Mouse (Mus musculus): Measurements from ENCODE around the gene Nap1l5.

The Nap1l5 gene

GRCm38 (mm10) chr6:58906852-58907261 lies at the start of gene Nap1l5:
Nap1l5 (minus strand) TSS chr6:58907076.
- DNase-seq (ENCODE audit: low read depth in 1 of 2, low spot score in 2 of 2), result no peak

GRCm38 (mm10) chr6:58951128-58951992 lies 44.5 kb upstream of the Nap1l5 start:
- DNase-seq (ENCODE audit: low read depth in 1 of 2, low spot score in 2 of 2), result no peak

- DNase-seq (ENCODE audit: low read depth in 1 of 2, low spot score in 2 of 2), result no peak
Measured at GRCm38 (mm10) chr6:58950410-58950809, 43.5 kb upstream of the Nap1l5 start.

- DNase-seq (ENCODE audit: low read depth in 1 of 2, low spot score in 2 of 2), result no peak
Measured at GRCm38 (mm10) chr6:58946840-58947239, 40.0 kb upstream of the Nap1l5 start.

- no peak for DNase-seq (ENCODE audit: low read depth in 1 of 2, low spot score in 2 of 2)
Measured at GRCm38 (mm10) chr6:58946246-58946645, 39.4 kb upstream of the Nap1l5 start.

- DNase-seq (ENCODE audit: low read depth in 1 of 2, low spot score in 2 of 2), result no peak
Measured at GRCm38 (mm10) chr6:58943958-58944357, 37.1 kb upstream of the Nap1l5 start.

GRCm38 (mm10) chr6:58942276-58942675 lies 35.4 kb upstream of the Nap1l5 start:
- no peak for DNase-seq (ENCODE audit: low read depth in 1 of 2, low spot score in 2 of 2)

- DNase-seq (ENCODE audit: low read depth in 1 of 2, low spot score in 2 of 2), result no peak
Measured at GRCm38 (mm10) chr6:58937726-58938125, 30.9 kb upstream of the Nap1l5 start.

- no peak for DNase-seq (ENCODE audit: low read depth in 1 of 2, low spot score in 2 of 2)
Measured at GRCm38 (mm10) chr6:58934144-58934543, 27.3 kb upstream of the Nap1l5 start.

GRCm38 (mm10) chr6:58933189-58933913 lies 26.5 kb upstream of the Nap1l5 start:
- DNase-seq (ENCODE audit: low read depth in 1 of 2, low spot score in 2 of 2), result no peak

- no peak for DNase-seq (ENCODE audit: low read depth in 1 of 2, low spot score in 2 of 2)
Measured at GRCm38 (mm10) chr6:58932515-58933188, 25.8 kb upstream of the Nap1l5 start.

- DNase-seq (ENCODE audit: low read depth in 1 of 2, low spot score in 2 of 2), result no peak
Measured at GRCm38 (mm10) chr6:58931149-58931548, 24.3 kb upstream of the Nap1l5 start.

GRCm38 (mm10) chr6:58929911-58930431 lies 23.1 kb upstream of the Nap1l5 start:
- peak in 1 of 2 experiments; percentile 3 for DNase-seq (ENCODE audit: low read depth in 1 of 2, low spot score in 2 of 2)

- no peak for DNase-seq (ENCODE audit: low read depth in 1 of 2, low spot score in 2 of 2)
Measured at GRCm38 (mm10) chr6:58927881-58928280, 21.0 kb upstream of the Nap1l5 start.

GRCm38 (mm10) chr6:58922511-58922910 lies 15.6 kb upstream of the Nap1l5 start:
- DNase-seq (ENCODE audit: low read depth in 1 of 2, low spot score in 2 of 2), result no peak

GRCm38 (mm10) chr6:58921623-58922022 lies 14.7 kb upstream of the Nap1l5 start:
- DNase-seq (ENCODE audit: low read depth in 1 of 2, low spot score in 2 of 2), result no peak

- DNase-seq (ENCODE audit: low read depth in 1 of 2, low spot score in 2 of 2), result no peak
Measured at GRCm38 (mm10) chr6:58920735-58921134, 13.9 kb upstream of the Nap1l5 start.

GRCm38 (mm10) chr6:58916498-58916897 lies 9.6 kb upstream of the Nap1l5 start:
- no peak for DNase-seq (ENCODE audit: low read depth in 1 of 2, low spot score in 2 of 2)

- DNase-seq (ENCODE audit: low read depth in 1 of 2, low spot score in 2 of 2), result no peak
Measured at GRCm38 (mm10) chr6:58913971-58914370, 7.1 kb upstream of the Nap1l5 start.

GRCm38 (mm10) chr6:58913551-58913950 lies 6.7 kb upstream of the Nap1l5 start:
- no peak for DNase-seq (ENCODE audit: low read depth in 1 of 2, low spot score in 2 of 2)

GRCm38 (mm10) chr6:58912842-58913241 lies 6.0 kb upstream of the Nap1l5 start:
- no peak for DNase-seq (ENCODE audit: low read depth in 1 of 2, low spot score in 2 of 2)

Data from monocyte, adult 2 months (primary cell).